Mouse (Mus musculus) stomach, embryonic 16.5 days (tissue): ENCODE results near the gene Fam168b. TPM values are rescaled to one million over a fixed set of nuclear protein-coding genes. Genes with fewer than 3 reads are reported as not detected.

ENCODE experiments used
- ATAC-seq: fragments of 200-750 bp; cut with Nextera tagmentation; 2 replicates; pipeline ENCODE4 v1.8.0; 2017; ENCODE audit warnings: moderate number of reproducible peaks, moderate TSS enrichment; ENCODE audit not compliant: insufficient read depth, low FRiP score
- H3K27ac ChIP-seq: fragments of 300-500 bp; sonication (generic); 2 replicates; pipeline ENCODE4 v1.5.1; 2014; ENCODE audit warnings: low read length
- H3K27me3 ChIP-seq: fragments of 300-500 bp; sonication (generic); 2 replicates; pipeline ENCODE4 v1.6.1; 2014; ENCODE audit warnings: low read length, control low read depth, mixed read lengths; ENCODE audit not compliant: control insufficient read depth, insufficient read depth
- H3K36me3 ChIP-seq: fragments of 300-500 bp; sonication (generic); 2 replicates; pipeline ENCODE4 v1.6.1; 2014; ENCODE audit warnings: low read length; ENCODE audit not compliant: control insufficient read depth, insufficient read depth
- H3K4me1 ChIP-seq: fragments of 300-500 bp; sonication (generic); 2 replicates; pipeline ENCODE4 v1.6.1; 2014; ENCODE audit warnings: low read length, control low read depth, mixed read lengths; ENCODE audit not compliant: control insufficient read depth, insufficient read depth
- H3K4me2 ChIP-seq: fragments of 300-500 bp; sonication (generic); 2 replicates; pipeline ENCODE4 v1.6.1; 2014; ENCODE audit warnings: low read depth, low read length, mixed read lengths
- H3K4me3 ChIP-seq: fragments of 300-500 bp; sonication (generic); replicated peaks from 2 replicates; pipeline ENCODE4 v1.5.1; 2014; ENCODE audit warnings: mild to moderate bottlenecking, low read length
- H3K9ac ChIP-seq: fragments of 300-500 bp; sonication (generic); 2 replicates; pipeline ENCODE4 v1.6.1; 2014; ENCODE audit warnings: low read length
- H3K9me3 ChIP-seq: fragments of 300-500 bp; sonication (generic); replicated peaks from 2 replicates; pipeline ENCODE4 v1.6.1; 2016; ENCODE audit warnings: low read length, control low read depth; ENCODE audit not compliant: control insufficient read depth
- WGBS: fragments of 180-500 bp; shearing (Covaris S2); extraction: QIAGEN DNeasy Blood & Tissue Kit; methylation state at CpG from one replicate; pipeline ENCODE4 v1.1.7; 2014; 5-methylcytosine and 5-hydroxymethylcytosine counted together
- polyA plus RNA-seq: library from polyadenylated mRNA; unstranded; fragments of >200 nt; fragmentation: Nextera tagmentation; extraction: Ambion mirVana; gene quantifications from 2 replicates; pipeline ENCODE4 v1.2.1, GENCODE M21; 2015

The Fam168b gene
- polyA plus RNA-seq, 1 experiment from 2014 or later = 46.2 TPM

DNA sequence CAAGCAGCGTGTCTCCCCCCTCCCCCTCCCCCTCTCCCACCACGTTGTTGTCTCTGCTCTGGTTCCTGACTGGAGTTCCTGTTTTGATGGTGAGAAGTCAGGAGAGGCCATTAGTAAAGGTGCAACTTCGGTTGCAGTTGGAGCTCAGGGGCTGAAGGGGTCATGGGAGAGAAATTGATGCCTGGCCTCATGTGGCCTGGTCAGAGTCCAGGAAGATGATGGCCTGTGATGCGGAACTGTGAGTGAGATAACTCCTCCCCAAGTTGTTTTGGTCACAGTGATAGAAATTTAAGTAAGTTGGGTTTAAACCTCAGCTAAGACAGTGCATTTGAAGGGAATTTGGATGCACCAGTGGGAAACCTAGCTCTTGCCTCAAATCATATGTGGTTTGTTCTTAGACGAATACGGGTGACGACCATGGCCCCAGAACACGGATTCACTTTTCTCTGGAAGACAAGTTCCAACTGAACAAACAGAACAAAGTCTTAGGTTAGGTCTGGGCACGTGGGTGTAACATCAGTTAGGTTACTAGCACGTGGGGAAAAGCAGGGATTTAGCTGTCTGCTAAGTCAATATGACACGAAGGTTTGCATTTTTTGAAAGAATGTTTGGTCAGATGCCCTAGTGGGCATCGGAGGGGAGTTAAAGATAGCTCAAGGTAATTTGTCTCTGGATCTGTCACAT, 12.3 kb upstream of the Fam168b start:
- no peaks in the 10 kb centered on the region for H3K36me3 ChIP-seq
- peaks cover 2% of the 10 kb centered on the region; the same call in 1 of the 2 replicates for H3K4me1 ChIP-seq
- H3K9me3 ChIP-seq = no peaks in the 10 kb centered on the region
- no peak overlapping the region for H3K9ac ChIP-seq
- H3K4me2 ChIP-seq = no peak overlapping the region
- H3K4me3 ChIP-seq = no peak overlapping the region
- ATAC-seq = no peak
- WGBS = 64% methylated on average over 12 of the region's 12 CpGs
- no peaks in the 10 kb centered on the region for H3K27me3 ChIP-seq
- H3K27ac ChIP-seq = no peak overlapping the region

DNA sequence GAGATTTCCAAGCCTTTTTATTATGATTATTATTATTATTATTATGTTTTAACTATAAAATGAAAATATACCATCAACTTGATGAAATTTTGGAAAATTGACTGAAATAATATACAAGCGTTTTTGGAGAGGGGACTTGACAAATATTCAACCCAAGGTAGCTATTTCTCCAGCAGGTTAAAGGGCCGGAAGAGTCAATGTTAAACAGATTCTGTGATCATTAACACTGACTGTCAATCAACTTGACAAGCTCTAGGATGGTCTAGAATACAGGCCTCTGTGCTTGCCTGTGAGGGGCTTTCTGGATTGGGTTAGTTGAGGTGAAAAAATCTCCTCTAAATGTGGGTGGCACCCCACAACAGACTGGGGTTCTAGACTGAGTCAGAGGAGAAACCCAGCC, 10.9 kb upstream of the Fam168b start:
- Histone ChIP-seq H3K9me3 (no peaks in the 10 kb centered on the region), H3K9ac (no peak overlapping the region), H3K27me3 (no peaks in the 10 kb centered on the region), H3K27ac (no peak overlapping the region), H3K4me2 (no peak overlapping the region), H3K4me1 (peaks cover 2% of the 10 kb centered on the region; the same call in 1 of the 2 replicates), H3K36me3 (no peaks in the 10 kb centered on the region), H3K4me3 (no peak overlapping the region)
- ATAC-seq = no peak
- WGBS = 77% methylated on average over 2 of the region's 2 CpGs

DNA sequence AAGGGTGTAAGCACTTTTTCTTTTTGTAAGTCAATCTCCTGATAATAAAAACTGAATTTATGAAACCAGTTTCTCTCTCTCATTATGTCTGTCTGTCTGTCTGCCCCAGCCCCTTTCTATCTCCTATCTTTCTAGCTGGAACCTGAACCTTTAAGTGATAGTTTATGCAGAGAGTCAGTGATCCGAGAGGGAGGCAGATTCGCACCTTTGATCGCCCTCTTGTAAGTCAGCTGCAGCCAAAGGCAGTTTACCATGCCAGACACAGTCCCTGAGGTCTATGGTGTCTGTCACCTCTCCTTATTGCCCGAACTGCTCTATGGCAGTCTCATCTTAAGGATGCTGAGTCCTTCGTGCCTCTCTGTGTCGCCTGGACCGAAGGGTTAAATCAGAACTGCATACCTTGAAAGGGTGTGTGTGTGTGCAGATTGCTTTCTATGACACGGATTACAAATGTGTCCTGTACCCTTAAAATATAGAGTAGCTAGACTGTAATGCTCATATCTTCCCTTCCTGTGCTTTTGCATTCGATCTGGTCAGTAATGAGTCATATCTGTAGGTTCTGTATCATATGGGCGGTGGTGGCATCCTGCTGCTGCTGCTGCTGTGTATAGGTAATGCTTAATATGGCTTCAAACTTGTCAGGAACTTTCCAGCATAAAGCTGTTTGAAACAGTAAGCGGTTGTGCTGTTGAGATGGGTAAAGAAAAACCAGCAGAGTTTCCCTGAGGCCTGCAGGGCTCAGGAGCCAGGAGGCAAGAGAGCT, 9.4 kb upstream of the Fam168b start:
- peaks cover 2% of the 10 kb centered on the region; the same call in 1 of the 2 replicates for H3K4me1 ChIP-seq
- no peaks in the 10 kb centered on the region for H3K9me3 ChIP-seq
- H3K4me3 ChIP-seq = no peak overlapping the region
- ATAC-seq = no peak
- H3K36me3 ChIP-seq = no peaks in the 10 kb centered on the region
- peak overlapping the region; percentile 71 for H3K27ac ChIP-seq
- peak overlapping the region; percentile 83 for H3K4me2 ChIP-seq
- H3K9ac ChIP-seq = 0 out of 2 replicates have a peak overlapping the region, but pooled peaks have one; percentile 7
- 72% methylated on average over 11 of the region's 11 CpGs for WGBS
- H3K27me3 ChIP-seq = no peaks in the 10 kb centered on the region

DNA sequence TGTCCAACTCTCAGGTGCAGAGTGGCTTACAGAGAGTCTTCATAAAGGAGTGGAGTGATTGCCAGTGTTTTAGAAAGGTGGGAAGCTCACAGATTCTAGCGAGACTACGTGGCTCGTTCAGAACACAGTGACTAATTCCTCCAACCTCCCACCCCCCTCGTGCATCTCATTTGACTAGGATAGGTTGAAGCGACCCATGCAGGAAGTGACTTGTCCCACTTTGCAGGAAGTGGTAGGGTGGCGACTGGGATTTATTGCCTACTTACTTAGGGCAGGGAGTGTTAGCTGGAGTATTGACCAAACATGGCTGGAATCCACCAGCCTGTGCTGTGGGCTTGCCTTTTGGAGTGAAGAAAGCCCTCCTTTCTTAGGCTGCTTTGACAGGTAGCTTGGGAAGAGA, 8.7 kb upstream of the Fam168b start:
- 41% methylated on average over 6 of the region's 6 CpGs for WGBS
- peak overlapping the region; percentile 84 for H3K27ac ChIP-seq
- peak; percentile 56; the same call in 1 of the 2 replicates for ATAC-seq
- peak overlapping the region; percentile 83; the same call in 1 of the 2 replicates for H3K4me2 ChIP-seq
- no peaks in the 10 kb centered on the region for H3K27me3 ChIP-seq
- H3K9ac ChIP-seq = peak overlapping the region; percentile 60; the same call in 1 of the 2 replicates
- peak overlapping the region; percentile 19; the same call in 1 of the 2 replicates for H3K4me3 ChIP-seq
- no peaks in the 10 kb centered on the region for H3K36me3 ChIP-seq
- no peaks in the 10 kb centered on the region for H3K9me3 ChIP-seq
- H3K4me1 ChIP-seq = peaks cover 2% of the 10 kb centered on the region; the same call in 1 of the 2 replicates

DNA sequence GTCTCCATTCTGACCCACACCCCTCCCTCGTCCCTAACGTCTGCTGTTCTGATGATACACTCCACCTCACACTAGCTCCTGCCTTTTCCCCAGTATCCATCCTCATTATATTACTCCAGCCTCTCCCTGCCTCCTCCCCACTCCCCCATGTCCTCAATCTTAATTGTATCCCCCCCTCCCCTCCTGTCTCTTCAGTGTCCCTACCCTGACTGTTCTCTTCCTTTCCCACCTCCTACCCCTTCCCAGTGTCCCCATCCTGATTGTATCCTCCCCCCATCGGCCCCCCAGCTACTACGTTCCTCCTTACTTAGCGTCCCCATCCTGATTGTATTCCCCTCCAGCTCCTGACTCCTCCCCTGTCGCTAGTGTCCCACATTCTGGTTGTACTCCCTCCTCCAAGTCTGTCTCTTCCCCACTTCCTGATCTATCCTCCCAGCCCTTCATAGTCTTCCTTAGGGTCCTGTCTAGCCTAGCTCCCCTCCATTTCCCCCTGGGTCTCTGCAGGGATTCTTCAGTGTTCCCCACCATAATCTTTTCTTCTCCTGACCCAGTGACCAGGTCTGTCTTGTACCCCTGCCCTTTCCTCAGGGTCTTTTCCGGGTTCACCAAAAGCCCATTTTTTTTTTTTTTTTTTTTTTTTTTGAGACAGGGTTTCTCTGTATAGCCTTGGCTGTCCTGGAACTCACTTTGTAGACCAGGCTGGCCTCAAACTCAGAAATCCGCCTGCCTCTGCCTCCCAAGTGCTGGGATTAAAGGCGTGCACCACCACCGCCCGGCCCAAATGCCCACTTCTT, 7.7 kb upstream of the Fam168b start:
- H3K36me3 ChIP-seq = no peaks in the 10 kb centered on the region
- peak overlapping the region; percentile 83 for H3K4me2 ChIP-seq
- ATAC-seq = peak; percentile 53; the same call in 1 of the 2 replicates
- no peaks in the 10 kb centered on the region for H3K9me3 ChIP-seq
- H3K4me3 ChIP-seq = peak overlapping the region; percentile 74
- peak overlapping the region; percentile 84 for H3K27ac ChIP-seq
- no peaks in the 10 kb centered on the region for H3K27me3 ChIP-seq
- peak overlapping the region; percentile 88 for H3K9ac ChIP-seq
- H3K4me1 ChIP-seq = peaks cover 2% of the 10 kb centered on the region; the same call in 1 of the 2 replicates
- WGBS = 43% methylated on average over 11 of the region's 11 CpGs

DNA sequence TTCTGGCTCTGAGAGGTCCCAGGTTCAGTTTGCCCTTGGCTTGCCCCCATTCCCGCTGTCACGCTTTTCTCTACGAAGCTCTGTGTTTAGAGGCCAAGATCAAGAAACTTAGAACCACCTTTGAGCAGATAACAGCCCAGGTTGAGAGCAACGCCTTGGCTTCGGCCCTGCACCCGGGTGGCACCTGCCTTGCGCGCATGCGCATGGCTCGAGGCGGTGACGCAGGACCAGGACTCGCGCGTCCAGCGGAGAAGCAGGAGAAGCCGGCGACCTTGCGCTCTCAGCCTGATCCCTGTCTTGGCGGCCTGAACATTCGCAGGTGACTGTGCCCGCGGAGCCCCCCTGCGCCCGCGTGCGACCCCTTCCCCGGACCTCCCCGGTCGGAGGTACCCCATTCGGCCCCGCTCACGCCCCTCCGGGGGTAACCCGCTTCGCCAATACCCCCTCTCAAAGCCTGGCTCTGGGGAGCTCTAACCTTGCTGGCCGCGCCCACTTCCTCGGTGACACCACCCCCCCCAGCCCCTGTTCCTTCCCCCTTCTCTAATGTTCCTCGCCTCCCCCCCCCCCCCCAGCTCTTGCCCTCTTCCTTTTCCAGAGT, 7.0 kb upstream of the Fam168b start, which contains the start of gene Plekhb2:
TSS of gene Plekhb2 (plus strand) at position 232 of the 598 bp plus-strand sequence.
- Histone ChIP-seq H3K9ac (peak within 1 kb of the TSS; percentile 88), H3K4me2 (peak within 1 kb of the TSS; percentile 83), H3K27me3 (no peaks in the 10 kb centered on the region), H3K4me1 (peaks cover 2% of the 10 kb centered on the region; the same call in 1 of the 2 replicates), H3K4me3 (peak within 1 kb of the TSS; percentile 74), H3K36me3 (no peaks in the 10 kb centered on the region), H3K27ac (peak within 1 kb of the TSS; percentile 71), H3K9me3 (no peaks in the 10 kb centered on the region)
- peak; percentile 86 for ATAC-seq
- WGBS = under 1% methylated on average over 39 of the region's 40 CpGs

DNA sequence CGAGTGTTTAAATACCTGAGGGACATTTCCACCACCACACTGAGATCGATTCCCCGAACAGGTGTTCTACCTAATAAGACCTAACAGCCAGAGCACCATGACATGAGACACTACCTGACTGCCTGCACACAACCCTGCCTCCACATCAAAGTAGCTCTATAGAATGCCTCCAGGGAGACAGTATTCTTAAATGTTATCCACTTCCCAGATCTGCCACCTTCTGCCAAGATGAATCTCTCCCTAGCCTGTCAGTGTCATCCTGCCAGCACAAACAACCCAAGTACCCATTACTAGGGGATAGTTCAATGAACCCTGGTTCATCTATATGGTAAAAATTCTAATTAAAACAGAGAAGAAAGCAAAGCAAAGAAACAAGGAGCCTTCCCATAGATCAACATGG, 4.2 kb upstream of the Fam168b start:
- Histone ChIP-seq H3K4me1 (peaks cover 8% of the 10 kb centered on the region), H3K27ac (no peak overlapping the region), H3K9ac (no peak overlapping the region), H3K4me3 (no peak overlapping the region), H3K4me2 (no peak overlapping the region), H3K9me3 (no peaks in the 10 kb centered on the region), H3K36me3 (no peaks in the 10 kb centered on the region), H3K27me3 (no peaks in the 10 kb centered on the region)
- ATAC-seq = no peak
- 86% methylated on average over 3 of the region's 3 CpGs for WGBS

DNA sequence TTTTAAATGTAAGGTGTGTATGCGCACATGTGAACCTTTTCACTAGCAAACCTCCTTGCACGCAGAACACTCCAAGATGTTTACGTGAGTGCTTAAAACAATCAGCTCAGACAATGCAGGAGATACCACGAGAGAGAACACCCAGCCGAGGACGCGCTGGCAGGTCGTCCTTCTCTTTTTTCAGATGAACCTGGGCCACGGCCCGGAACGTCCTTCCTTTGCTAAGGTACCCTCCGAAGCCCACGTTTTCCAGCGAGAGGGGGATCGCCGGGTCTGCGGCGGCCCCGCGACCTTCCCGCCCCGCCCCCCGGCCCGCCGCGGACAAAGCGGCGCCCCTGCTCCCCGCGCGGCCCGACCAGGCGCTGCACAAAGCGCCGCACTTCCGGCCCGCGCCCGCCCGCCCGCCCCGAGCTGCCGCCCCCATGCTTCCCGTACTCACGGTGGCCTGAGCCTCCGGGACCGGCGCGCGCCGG, 440 bp downstream of the Fam168b start:
- 2% methylated on average over 44 of the region's 51 CpGs for WGBS
- H3K9ac ChIP-seq = peak overlapping the region; percentile 95
- ATAC-seq = peak; percentile 89

More for the DNA sequence above, 440 bp downstream of the Fam168b start:
- peak overlapping the region; percentile 73 for H3K4me3 ChIP-seq
- H3K36me3 ChIP-seq = no peaks in the 10 kb centered on the region
- H3K27me3 ChIP-seq = no peaks in the 10 kb centered on the region
- H3K9me3 ChIP-seq = no peaks in the 10 kb centered on the region
- H3K4me1 ChIP-seq = peaks cover 29% of the 10 kb centered on the region
- H3K27ac ChIP-seq = peak overlapping the region; percentile 98
- H3K4me2 ChIP-seq = peak overlapping the region; percentile 92
